Mouse (Mus musculus) WW6 (cell line): ENCODE results near the gene AC124502.3.

ENCODE experiments used
- DNase-seq: peaks from one replicate; pipeline ENCODE4 v3.0.0-alpha.2; 2013; ENCODE audit warnings: low read depth, low spot score

The AC124502.3 gene

GRCm38 (mm10) chr19:5032686-5033085 is 6.0 kb upstream of the AC124502.3 start:
- DNase-seq: no peak

- DNase-seq: no peak
These were observed 2.1 kb upstream of the AC124502.3 start for GRCm38 (mm10) chr19:5036577-5036976.

- DNase-seq: no peak
These were observed 766 bp upstream of the AC124502.3 start for GRCm38 (mm10) chr19:5037678-5038571.

GRCm38 (mm10) chr19:5039301-5040114 is 817 bp downstream of the AC124502.3 start:
- DNase-seq: no peak

GRCm38 (mm10) chr19:5040862-5041523 is 2.3 kb downstream of the AC124502.3 start, which contains the start of gene Brms1:
Gene Brms1 (plus strand): TSS chr19:5041354.
- no peak for DNase-seq

- DNase-seq: no peak
These were observed 2.9 kb downstream of the AC124502.3 start for GRCm38 (mm10) chr19:5041588-5041987.

GRCm38 (mm10) chr19:5045531-5045930 is 6.8 kb downstream of the AC124502.3 start:
- DNase-seq: no peak

GRCm38 (mm10) chr19:5048138-5049056 is 9.7 kb downstream of the AC124502.3 start:
- no peak for DNase-seq

- no peak for DNase-seq
These were observed 10.6 kb downstream of the AC124502.3 start for GRCm38 (mm10) chr19:5049325-5049724.

- no peak for DNase-seq
These were observed 11.6 kb downstream of the AC124502.3 start, which contains the start of gene Rin1 for GRCm38 (mm10) chr19:5050047-5050905. Gene Rin1 (plus strand): TSS chr19:5050481.

GRCm38 (mm10) chr19:5051031-5051430 is 12.3 kb downstream of the AC124502.3 start:
- no peak for DNase-seq

- DNase-seq: no peak
These were observed 12.8 kb downstream of the AC124502.3 start for GRCm38 (mm10) chr19:5051515-5051914.

- no peak for DNase-seq
These were observed 13.6 kb downstream of the AC124502.3 start for GRCm38 (mm10) chr19:5052166-5052822.

GRCm38 (mm10) chr19:5052853-5053252 is 14.2 kb downstream of the AC124502.3 start:
- no peak for DNase-seq

GRCm38 (mm10) chr19:5053909-5054308 is 15.2 kb downstream of the AC124502.3 start:
- no peak for DNase-seq

GRCm38 (mm10) chr19:5056251-5056650 is 17.6 kb downstream of the AC124502.3 start:
- DNase-seq: no peak

GRCm38 (mm10) chr19:5057876-5058775 is 19.4 kb downstream of the AC124502.3 start:
- no peak for DNase-seq
